ENCODE assay signal across 28 mouse cellular contexts in the genomic region with DNA sequence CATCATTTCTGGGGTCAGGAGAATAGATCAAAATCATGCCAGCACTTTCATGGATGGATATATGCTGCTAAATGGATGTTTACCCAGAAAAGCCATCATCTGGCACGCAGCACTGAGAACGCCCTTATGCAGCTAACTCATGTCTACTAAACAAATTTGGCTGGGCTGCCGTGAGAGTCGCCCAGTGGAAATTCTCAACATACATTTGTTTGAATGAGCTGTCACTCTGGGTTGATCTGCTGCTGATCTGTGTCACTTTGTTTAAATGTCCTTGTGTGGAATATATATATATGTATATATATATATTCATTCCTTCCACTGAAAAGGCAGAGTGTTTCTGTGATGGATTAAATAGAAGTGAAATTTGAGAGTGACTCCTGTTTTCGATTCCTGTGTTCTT.
A peak's percentile ranks its signal among the peaks of the same experiment; 100 is the strongest.
DNase-seq lines count a peak whose midpoint lies in the region; ATAC-seq and TF ChIP-seq lines count a peak whose summit lies in the region.
"Had no signal": no experiment of that assay in that cellular context is flagged by ENCODE, and none has a peak within 500 bp of the region (broad histone marks: within the 10 kb centered on the region; RNA-seq: fewer than 3 reads in every experiment).

No protein-coding gene starts in this region.

- TF ChIP-seq CTCF in brain, embryonic 14.5 days (IDR thresholded peaks at IDR 0.05; ENCODE audit: borderline replicate concordance, extremely low read depth, insufficient read depth, insufficient read length): no peak

- TF ChIP-seq POLR2A in brain, embryonic 14.5 days (IDR thresholded peaks at IDR 0.05; ENCODE audit: borderline replicate concordance, extremely low read depth, insufficient read depth, insufficient read length, poor library complexity, severe bottlenecking): no peak

- no peak overlapping the region for H3K27ac ChIP-seq in lung, embryonic 16.5 days (ENCODE audit: low read length)
- peak overlapping the region; percentile 82 for H3K27ac ChIP-seq in limb, embryonic 10.5 days
- H3K27ac ChIP-seq: embryonic facial prominence, embryonic 13.5 days; forebrain, embryonic 12.5 days; forebrain, embryonic 15.5 days; heart, adult 2 months; heart, embryonic 10.5 days; hindbrain, embryonic 14.5 days; hindbrain, postnatal 0 days had no signal

- peak; percentile 57 for DNase-seq in heart, adult 11 months
- DNase-seq in heart, postnatal 4 days: no peak
- no peak for DNase-seq in lung, postnatal 4 days
- peak; percentile 33 for DNase-seq in brain, embryonic 14.5 days (ENCODE audit: low read depth)
- no peak for DNase-seq in limb, embryonic 10.5 days (ENCODE audit: low spot score)
- no peak for DNase-seq in cerebellum, postnatal 10 days
- DNase-seq: adrenal gland, postnatal 10 days; adrenal gland, postnatal 36 days; B cell, adult 2 months; cerebellum, adult 11 months; cerebellum, adult 2 months; cerebellum, adult 9-11 months; cerebellum, postnatal 36 days; gastrocnemius, postnatal 25 days; heart, adult 2 months; heart, postnatal 36 days had no signal

- WGBS in lung, embryonic 16.5 days: 36% methylated on average over 5 of the region's 5 CpGs
- 66% methylated on average over 5 of the region's 5 CpGs for WGBS in limb, embryonic 10.5 days

- H3K4me3 ChIP-seq in lung, embryonic 16.5 days (ENCODE audit: low read length): no peak overlapping the region
- H3K4me3 ChIP-seq in limb, embryonic 10.5 days: no peak overlapping the region
- H3K4me3 ChIP-seq: embryonic facial prominence, embryonic 13.5 days; erythroblast, embryonic 14.5 days; forebrain, embryonic 12.5 days; forebrain, embryonic 15.5 days; heart, adult 2 months had no signal

- ATAC-seq in lung, embryonic 16.5 days (ENCODE audit: low read depth): peak; percentile 53; the same call in 1 of the 2 replicates
- ATAC-seq: forebrain, embryonic 15.5 days; hindbrain, postnatal 0 days; inflammation-experienced regulatory T-cells, adult 6 months; Patski had no signal

- no peaks in the 10 kb centered on the region for H3K36me3 ChIP-seq in lung, embryonic 16.5 days (ENCODE audit: control insufficient read depth, insufficient read depth, low read length)
- no peaks in the 10 kb centered on the region for H3K36me3 ChIP-seq in limb, embryonic 10.5 days
- H3K36me3 ChIP-seq: embryonic facial prominence, embryonic 13.5 days; forebrain, embryonic 12.5 days; forebrain, embryonic 15.5 days; G1E; heart, embryonic 10.5 days had no signal

- H3K9ac ChIP-seq in lung, embryonic 16.5 days (ENCODE audit: low read length): no peak overlapping the region
- H3K9ac ChIP-seq: embryonic facial prominence, embryonic 13.5 days; forebrain, embryonic 12.5 days; forebrain, embryonic 15.5 days; hindbrain, embryonic 14.5 days had no signal

- H3K9me3 ChIP-seq in lung, embryonic 16.5 days (ENCODE audit: control insufficient read depth, low read length): no peaks in the 10 kb centered on the region
- H3K9me3 ChIP-seq in limb, embryonic 10.5 days (replicated peaks): no peaks in the 10 kb centered on the region
- H3K9me3 ChIP-seq: embryonic facial prominence, embryonic 13.5 days; forebrain, embryonic 12.5 days; forebrain, embryonic 15.5 days; G1E; heart, embryonic 10.5 days had no signal

- H3K4me1 ChIP-seq in lung, embryonic 16.5 days (replicated peaks; ENCODE audit: control insufficient read depth, insufficient read depth, low read length): peaks cover 28% of the 10 kb centered on the region
- H3K4me1 ChIP-seq in limb, embryonic 10.5 days: peaks cover 56% of the 10 kb centered on the region
- H3K4me1 ChIP-seq: forebrain, embryonic 12.5 days; forebrain, embryonic 15.5 days had no signal

- no peak overlapping the region for H3K4me2 ChIP-seq in lung, embryonic 16.5 days (ENCODE audit: low read depth, low read length)
- H3K4me2 ChIP-seq: forebrain, embryonic 12.5 days; forebrain, embryonic 15.5 days; hindbrain, embryonic 14.5 days had no signal

- H3K27me3 ChIP-seq in lung, embryonic 16.5 days (ENCODE audit: control insufficient read depth, insufficient read depth, low read depth, low read length): no peaks in the 10 kb centered on the region
- H3K27me3 ChIP-seq in limb, embryonic 10.5 days (ENCODE audit: low read depth, poor library complexity, severe bottlenecking): no peaks in the 10 kb centered on the region
- H3K27me3 ChIP-seq: CH12.LX; embryonic facial prominence, embryonic 13.5 days; forebrain, embryonic 12.5 days; forebrain, embryonic 15.5 days had no signal

Comparison
In these comparisons a context has a peak if more than half of its experiments do, and no peak if none do; other contexts are left out.
1. DNase-seq: peak in heart, adult 11 months (single experiment) and brain, embryonic 14.5 days (single experiment); none in heart, postnatal 4 days (single experiment), lung, postnatal 4 days (0 of 2), limb, embryonic 10.5 days (single experiment) and cerebellum, postnatal 10 days (0 of 2).